25 mouse cellular contexts compared by ENCODE assay signal in the genomic region with DNA sequence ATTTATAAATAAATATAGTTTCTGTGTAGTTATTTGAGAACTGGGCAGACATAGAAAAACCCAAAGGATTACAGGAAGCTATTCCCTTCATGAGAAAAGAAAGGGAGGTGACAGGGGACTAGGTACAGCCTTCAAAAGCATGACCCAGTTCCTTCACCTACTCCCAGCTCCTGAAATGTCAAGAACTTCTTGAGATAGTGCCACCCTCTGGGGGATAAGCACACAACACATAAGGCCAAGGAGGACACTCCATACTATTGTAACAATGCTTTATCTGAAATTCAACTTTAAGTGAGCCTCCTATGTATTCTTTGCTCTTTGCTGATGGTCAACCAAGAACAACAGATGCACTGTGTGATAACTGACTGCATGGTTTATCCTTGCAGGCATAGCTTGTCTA.
"Had no signal": no experiment of that assay in that cellular context is flagged by ENCODE, and none has a peak within 500 bp of the region (broad histone marks: within the 10 kb centered on the region; RNA-seq: fewer than 3 reads in every experiment).

No protein-coding gene starts in this region.

- H3K4me3 ChIP-seq: heart, adult 2 months; heart, embryonic 13.5 days; heart, embryonic 15.5 days; hindbrain, embryonic 13.5 days; hindbrain, embryonic 15.5 days; kidney, embryonic 15.5 days; limb, embryonic 13.5 days; limb, embryonic 15.5 days; liver, embryonic 12.5 days had no signal

- H3K27me3 ChIP-seq: heart, embryonic 13.5 days; heart, embryonic 15.5 days; hindbrain, embryonic 13.5 days; hindbrain, embryonic 15.5 days; kidney, embryonic 15.5 days; limb, embryonic 13.5 days; limb, embryonic 15.5 days; liver, embryonic 12.5 days had no signal

- H3K27ac ChIP-seq: heart, adult 2 months; heart, embryonic 13.5 days; heart, embryonic 15.5 days; hindbrain, embryonic 13.5 days; hindbrain, embryonic 15.5 days; hindbrain, postnatal 0 days; kidney, embryonic 15.5 days; limb, embryonic 13.5 days; limb, embryonic 15.5 days; liver, embryonic 12.5 days; liver, embryonic 14.5 days had no signal

- DNase-seq: gastrocnemius, postnatal 14 days; gastrocnemius, postnatal 36 days; heart, adult 11 months; heart, adult 2 months; heart, postnatal 14 days; heart, postnatal 36 days; kidney, adult 11 months; kidney, adult 2 months; kidney, adult 9 months; kidney, postnatal 10 days; kidney, postnatal 25 days; layer of hippocampus, postnatal 36 days; left cerebral cortex, postnatal 4 days had no signal

- H3K4me1 ChIP-seq: heart, embryonic 13.5 days; heart, embryonic 15.5 days; hindbrain, embryonic 13.5 days; hindbrain, embryonic 15.5 days; kidney, embryonic 15.5 days; limb, embryonic 13.5 days; limb, embryonic 15.5 days; liver, embryonic 12.5 days had no signal

- H3K9me3 ChIP-seq: heart, embryonic 13.5 days; heart, embryonic 15.5 days; hindbrain, embryonic 13.5 days; hindbrain, embryonic 15.5 days; kidney, embryonic 15.5 days; limb, embryonic 13.5 days; limb, embryonic 15.5 days; liver, embryonic 12.5 days had no signal

- H3K9ac ChIP-seq: heart, embryonic 13.5 days; heart, embryonic 15.5 days; hindbrain, embryonic 13.5 days; hindbrain, embryonic 15.5 days; kidney, embryonic 15.5 days; limb, embryonic 13.5 days; limb, embryonic 15.5 days; liver, embryonic 12.5 days; liver, embryonic 14.5 days had no signal

- H3K36me3 ChIP-seq: heart, embryonic 13.5 days; heart, embryonic 15.5 days; hindbrain, embryonic 13.5 days; hindbrain, embryonic 15.5 days; kidney, embryonic 15.5 days; limb, embryonic 13.5 days; limb, embryonic 15.5 days; liver, embryonic 12.5 days had no signal

- H3K4me2 ChIP-seq: heart, embryonic 11.5 days; heart, embryonic 13.5 days; heart, embryonic 15.5 days; hindbrain, embryonic 13.5 days; hindbrain, embryonic 15.5 days; kidney, embryonic 15.5 days; limb, embryonic 13.5 days; limb, embryonic 15.5 days; liver, embryonic 12.5 days had no signal

- ATAC-seq: hindbrain, postnatal 0 days; intestine, embryonic 16.5 days; liver, embryonic 12.5 days had no signal
